Mouse (Mus musculus) cerebellum, adult 9-10 months (tissue): Measurements from ENCODE around the gene Gm17651.

Experiments
- DNase-seq: peaks from one replicate; pipeline ENCODE4 v3.0.0; 2022

Gene Gm17651

DNA sequence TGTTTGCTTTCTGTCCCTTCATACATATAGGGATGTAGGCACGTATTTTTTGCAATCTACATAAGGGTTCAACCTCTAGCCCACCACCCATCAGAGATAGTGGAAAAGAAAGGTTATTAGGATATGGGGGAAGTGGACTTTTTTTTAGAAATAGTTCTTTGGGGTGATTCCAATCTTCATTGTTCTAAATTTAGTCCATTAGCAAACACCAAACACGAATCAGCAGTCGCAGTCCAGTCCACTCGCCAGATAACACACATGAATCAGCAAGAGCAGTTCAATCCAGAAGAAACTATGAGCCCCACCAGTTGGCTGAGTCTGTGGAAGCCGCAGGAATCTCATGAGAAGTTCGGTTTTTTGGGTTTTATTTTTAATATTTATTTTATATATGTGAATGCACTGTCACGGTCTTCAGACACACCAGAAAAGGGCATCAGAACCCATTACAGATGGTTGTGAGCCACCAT, at the start of gene Gm17651:
TSS of gene Gm17651 (minus strand) at position 51 of the 467 bp plus-strand sequence.
- DNase-seq = no peak

DNA sequence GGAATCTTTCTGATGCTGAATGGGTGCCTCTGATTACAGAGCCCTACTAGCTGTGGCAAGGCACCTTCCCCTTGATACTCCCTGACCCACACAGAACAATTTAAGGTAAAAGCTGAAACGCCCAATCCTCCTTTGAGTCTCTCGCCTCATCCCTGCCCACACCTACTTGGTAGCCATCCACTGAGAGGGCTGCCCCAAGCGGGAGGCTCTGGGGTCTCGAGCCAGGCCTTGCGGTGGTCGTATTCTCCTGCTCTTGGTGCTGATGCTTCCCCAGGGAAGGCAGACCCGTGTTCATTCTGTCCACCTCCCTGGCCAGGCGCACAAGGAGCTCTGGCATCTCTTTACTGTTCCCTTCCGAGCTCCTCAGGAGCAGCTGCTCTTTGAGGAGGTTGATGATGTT, 44.6 kb upstream of the Gm17651 start:
- no peak for DNase-seq

DNA sequence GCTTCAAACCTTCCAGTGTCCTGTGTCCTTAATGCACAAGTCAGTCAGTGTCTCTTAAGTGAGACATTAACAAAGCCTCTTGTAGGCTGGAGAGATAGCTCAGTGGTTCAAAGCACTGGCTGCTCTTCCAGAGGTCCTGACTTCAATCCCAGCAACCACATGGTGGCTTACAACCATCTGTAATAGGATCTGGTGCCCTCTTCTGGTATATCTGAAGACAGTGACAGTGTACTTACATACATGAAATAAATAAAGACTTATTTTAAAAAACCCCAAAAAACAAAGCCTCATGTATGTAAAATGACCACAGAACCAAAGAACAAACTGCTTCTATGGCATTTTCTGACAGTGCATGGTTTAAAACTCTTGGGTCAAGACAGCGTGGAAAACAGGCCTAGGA, 41.4 kb upstream of the Gm17651 start:
- DNase-seq = no peak

DNA sequence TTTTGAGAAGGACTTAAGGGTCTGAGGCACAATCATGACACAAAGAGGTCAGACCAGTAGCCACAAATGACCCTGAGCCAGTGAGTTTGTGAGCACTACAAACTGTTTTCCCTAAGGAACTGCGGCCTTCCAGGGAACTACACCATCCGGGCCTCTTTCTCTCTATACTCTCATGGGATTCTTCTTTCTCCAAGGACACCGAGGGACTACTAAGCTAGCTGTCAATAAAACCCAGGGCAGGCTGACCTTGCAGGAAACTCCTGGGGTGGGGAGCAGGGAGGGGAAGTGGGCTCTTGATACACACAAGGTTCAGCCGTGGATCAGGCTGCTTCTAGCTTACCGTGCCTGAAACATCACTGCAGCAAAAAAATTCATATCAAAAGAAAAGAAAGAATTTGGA, 36.4 kb upstream of the Gm17651 start:
- no peak for DNase-seq

DNA sequence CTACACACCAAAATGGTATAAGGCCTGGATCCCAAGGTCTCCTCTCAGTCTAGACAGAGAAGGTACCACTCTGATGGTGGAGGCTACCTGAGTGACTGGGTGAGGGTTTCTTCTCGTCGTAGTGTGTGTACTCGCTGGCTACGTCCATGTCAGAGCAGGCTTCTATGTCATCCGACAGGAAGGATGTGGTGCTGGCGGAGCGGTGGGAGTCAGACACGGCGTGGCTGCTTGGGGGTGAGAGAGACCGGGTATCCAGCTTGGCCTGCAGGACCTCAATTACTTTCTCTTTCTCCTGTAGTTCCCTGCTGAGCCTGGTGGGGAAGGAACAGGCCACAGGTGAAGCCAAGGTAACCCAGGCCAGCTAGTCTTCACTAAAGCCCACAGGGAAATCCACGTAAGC, 35.6 kb upstream of the Gm17651 start:
- DNase-seq = no peak

DNA sequence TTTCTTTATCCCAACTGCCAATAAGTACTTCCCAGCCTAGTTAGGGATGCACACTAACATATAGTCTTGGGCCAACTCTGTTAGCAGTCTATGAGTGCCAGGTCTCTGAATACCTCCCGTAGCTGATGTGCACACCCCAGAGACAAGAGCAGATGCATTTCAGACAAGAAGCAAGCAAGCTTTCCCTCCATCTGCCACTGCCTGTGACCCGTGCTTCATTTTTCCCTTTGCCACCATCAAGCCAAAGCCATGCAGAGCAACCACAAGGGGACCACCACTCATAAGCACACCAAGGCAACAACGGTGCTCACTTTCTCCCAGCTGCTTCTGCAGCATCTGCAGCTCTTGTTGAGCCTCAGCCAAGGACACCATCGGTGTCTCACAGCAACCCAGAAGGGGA, 32.1 kb upstream of the Gm17651 start:
- no peak for DNase-seq

DNA sequence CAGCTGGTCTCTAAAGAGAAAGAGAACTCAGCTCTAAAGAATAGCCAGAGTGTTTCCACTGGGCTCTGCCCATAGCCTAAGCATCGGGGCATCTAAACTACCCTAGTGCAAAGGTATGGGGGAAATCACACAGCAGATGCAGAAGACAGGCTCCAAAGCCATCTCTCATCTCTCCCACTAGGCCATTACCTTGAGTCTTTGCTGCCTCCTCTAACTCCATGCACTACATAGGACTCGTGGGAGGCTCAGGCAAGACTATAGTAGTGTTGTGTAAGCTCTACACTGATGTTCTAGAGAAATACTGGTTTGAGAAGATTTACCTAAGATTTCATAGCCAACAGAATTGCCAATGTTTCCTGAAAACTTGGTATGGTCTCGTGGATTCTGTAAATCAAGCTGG, 31.0 kb upstream of the Gm17651 start:
- DNase-seq = no peak

DNA sequence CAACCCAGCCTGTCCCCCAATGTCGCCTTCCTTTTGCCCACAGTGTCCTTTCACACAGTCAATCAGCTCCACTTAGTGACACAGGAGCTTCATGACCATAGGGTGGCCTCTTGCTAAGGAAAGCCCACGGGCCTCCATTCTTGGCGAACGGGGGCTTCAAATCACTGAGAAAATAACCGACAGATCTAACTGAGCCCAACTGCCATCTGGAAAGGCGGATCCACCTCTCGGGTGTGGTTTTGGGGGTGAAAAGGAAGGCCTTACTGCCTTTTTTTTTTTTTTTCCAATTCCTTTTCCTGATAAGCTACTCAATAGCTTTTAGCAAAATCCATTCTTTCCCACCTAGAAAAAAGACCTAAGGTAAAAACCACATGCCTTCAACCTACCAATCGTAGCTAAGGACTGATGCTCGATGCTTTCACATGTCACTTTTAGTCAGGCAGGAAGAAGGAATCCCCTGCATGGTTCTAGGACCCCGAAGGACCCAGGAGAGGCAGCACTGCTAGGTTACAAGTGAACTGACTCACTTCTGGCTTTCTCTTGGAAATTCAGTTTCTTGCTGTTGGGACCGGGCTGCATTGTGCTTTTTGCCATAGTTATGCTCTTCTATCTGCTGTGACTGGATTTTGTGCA, 28.1 kb upstream of the Gm17651 start:
- DNase-seq = no peak

DNA sequence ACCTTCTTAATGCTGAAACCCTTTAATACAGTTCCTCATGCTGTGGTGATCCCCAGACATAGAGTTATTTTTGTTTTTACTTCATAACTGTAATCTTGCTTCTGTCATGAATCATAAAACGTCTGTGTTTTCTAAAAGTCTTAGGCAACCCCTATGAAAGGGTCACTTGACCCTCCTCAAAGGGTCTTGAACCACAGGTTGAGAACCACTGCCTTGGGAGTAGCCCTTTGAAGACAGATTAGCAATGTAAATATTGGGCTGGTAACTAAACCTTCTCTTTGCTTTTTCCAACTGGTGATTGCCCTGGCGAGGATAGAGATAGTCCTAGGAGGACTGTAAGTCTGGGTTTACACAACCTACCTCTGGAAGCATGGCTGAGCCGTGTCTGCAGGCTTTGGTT, 26.7 kb upstream of the Gm17651 start:
- no peak for DNase-seq

DNA sequence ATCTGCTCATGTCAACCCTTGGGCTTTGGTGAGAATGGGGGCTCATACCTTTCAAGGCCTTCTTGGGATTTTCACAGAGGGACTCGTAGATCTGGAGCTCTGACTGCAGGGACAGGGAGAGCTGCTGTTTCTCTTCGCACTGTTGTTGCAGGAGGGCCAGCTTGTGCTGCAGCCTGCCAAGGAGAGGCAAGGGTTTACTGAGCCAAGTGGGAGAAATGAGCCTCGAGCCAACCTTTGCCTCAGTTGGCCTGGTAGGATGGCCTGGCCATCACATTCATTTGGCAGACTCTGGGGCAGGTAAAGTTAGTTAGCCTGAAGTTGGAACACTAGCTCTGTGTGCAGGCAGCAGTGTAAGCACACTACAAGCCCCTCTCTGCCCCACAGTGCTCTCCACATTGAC, 24.6 kb upstream of the Gm17651 start:
- no peak for DNase-seq

DNA sequence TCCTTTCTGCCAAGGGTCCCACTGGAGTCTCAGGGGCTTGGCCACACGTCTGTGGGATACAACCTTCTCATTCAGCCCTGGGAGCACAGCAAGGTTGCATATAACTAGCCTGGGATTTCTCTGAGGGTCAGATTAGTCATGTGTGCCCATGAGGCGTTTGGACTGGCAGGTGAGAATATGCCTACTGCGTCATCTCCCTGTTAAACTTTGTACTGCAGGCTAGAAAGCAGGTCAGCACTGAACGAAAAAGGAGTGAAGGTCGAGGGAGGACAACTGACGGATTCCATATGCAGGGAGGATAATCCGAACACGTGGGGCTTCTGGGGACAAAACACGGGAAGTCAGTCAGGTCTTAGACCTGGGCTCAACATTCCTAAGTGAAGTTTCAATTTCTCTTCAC, 22.8 kb upstream of the Gm17651 start:
- DNase-seq = no peak

DNA sequence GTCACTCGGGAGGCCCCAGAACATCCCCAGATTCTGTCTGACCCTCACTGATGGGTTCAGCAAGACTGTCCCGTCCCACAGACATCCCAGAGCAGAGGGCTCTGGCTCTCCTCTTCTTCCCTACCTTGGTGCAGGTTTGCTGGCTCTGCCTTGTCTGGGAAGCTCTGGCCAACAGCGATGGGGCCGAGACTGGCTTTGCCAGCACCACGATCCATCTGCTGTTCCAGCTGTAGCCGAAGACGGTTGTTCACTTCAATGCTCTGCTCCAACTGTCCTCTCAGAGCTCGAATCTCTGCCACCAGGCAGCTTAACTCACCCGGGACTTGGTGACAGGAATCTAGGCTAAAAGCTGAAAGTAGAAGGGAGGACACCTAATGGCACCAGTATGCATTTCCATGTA, 22.4 kb upstream of the Gm17651 start:
- no peak for DNase-seq

DNA sequence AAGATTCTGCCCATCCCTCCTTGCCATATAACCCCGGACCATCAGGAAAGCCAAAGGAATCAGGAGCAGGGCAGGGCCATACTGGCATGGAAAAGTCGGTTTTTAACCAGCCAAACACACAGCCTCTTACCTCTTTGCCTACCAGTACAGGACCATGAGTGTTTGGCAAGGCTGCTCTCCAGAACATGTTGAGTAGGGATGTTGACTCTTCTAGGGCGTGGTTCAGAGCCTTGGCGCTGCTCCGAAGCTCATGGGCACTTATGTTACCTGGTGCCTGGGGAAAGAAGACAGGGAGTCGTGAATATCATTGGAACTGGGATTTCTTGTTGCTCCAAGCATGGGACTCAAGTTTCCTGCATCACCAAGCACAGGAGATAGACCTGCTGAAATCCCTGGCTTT, 19.3 kb upstream of the Gm17651 start:
- no peak for DNase-seq

DNA sequence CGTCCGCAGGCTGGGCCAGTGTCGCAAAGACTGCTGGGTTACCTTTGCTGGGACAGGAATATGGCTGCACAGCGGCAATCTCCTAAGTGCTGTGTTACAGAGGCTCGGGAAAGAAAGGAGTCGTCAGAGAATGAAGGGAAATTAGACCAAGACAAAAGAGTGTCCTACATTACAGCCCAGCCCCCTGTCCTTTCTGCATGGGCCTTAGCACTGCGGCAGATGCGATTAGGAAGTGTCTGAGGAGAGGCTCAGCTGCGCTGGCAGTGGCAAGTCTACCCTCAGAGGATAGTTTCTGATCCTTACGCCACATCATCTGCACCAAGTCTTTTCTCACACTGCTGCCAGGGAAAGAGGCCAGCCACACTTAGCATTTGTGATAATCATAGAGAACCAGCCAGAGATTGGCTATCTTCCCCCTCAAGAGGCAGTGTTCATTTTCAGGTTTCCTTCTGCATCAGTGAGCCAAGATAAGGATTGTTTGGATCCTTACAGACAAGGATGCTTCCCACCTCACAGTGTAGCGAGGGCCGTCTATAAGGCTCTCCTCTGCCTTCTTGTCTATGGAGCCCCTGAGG, 17.0 kb upstream of the Gm17651 start:
- no peak for DNase-seq

DNA sequence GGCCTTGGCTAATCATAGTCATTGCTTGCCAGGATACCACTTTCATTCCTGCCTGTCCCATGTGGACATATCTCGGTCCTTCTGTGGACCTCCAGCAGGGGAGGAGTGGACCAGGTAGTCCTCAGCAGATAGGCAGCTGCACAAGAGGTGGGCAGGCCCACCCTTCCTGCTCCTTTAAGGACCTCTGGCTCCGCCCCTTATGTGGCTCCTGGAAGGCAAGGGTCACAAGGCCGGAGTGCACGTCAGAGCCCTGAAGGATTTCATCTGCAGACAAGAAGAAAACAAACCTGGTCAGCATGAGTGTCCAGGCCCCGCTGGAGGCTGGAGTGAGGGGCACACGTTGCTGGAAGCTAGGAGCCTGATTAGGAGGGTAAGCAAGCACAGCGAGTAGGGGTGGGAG, 16.1 kb upstream of the Gm17651 start:
- no peak for DNase-seq

DNA sequence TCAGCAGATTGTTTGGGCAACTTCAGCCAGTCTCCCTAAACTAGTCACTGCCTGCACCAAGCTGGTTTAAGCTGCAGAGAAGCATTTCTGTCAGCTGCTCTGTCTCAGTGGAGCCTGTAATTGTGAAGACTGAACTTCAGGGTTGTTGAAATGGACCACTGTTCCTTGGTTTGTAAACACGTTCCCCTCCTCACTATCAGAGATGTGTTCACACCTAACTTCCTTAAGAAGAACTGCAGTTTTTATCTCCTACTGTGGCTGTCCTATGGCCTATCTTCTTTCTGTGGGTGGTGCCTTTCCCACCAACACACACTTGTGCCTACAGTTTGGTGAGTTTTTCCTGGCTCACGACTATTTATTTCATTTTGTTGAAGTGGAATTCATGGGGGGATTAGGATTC, 14.8 kb upstream of the Gm17651 start:
- DNase-seq = no peak

DNA sequence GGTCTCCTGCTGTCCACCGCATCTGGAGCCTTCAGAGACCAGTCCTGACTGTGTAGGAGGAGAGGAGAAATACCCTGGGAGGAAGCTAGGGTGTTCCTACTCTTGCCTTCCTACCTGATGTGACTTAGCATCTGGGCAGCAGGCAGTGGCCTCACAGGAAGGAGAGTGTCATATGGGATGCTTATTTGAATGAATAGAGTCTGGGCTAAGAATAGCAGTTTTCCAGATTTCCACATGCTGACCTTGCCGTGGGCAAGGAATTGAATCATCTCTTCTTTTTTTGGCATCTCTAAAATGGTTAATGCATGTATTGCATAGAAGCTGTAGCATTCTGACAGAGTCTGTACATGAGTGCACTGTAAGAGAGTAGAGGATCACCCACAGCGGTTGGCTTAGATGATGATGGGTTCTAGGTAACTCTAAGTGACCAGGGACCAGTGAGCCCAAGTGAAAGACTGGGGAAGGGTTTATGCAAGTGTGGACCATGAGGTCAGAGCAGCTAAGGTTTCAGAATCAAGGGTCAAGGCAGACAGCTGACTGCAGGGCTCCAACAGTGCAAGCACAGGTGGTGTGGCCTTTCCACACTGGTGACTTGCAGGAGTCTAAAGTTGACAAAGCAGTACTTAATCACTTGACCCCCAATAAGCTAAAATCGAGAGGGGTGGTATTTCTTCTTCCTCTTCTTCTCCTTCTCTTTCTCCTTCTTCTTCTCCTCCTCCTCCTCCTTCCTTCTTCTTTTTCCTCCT, 12.1 kb upstream of the Gm17651 start:
- no peak for DNase-seq

DNA sequence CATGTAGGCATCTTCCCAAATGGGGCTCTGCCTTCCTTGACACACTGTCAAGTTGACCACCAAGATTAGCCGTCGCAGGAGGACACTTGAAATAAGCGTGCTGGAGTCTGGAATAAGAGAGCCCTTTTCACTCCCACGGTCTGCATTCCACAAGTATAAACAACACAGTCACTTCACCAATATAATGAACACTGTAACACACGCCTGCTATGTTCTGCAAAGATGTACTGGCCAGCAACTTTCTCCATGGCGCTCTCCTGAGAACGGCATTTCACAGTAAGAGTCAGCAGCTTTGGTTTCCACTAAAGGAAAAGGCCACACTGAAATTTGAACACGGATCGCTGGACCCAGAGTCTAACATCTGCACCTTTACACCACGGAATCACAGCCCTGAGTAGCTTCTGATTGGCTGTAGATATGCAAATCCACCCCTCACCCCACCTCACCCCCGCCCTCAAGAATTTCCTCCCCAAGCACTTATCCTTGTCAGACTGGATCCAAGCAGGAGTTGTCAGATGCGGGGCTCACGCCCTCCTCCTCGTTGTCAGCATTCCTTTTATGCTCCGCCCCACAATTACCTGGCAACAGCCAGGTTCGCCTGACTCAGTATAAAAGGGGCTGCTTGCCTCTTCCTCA, 9.2 kb upstream of the Gm17651 start:
- no peak for DNase-seq

DNA sequence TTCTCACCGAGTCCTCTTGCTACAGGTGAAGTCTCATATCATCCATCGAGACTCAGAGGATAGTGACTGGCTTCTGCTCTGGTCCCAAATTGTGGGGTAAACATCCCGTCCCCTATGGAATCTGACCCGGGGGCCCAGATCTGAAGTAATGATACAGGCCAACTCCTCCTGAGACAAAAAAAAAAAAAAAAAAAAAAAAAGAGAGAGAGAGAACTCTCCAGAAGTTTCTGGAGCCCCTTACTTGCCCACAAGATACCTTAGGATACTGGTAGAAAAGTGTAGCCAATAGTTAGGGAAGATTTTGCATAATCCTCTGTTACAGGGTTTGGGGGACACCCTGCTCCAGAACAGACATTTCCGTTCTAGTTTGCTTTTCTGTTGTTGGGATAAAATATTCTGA, 8.1 kb upstream of the Gm17651 start:
- no peak for DNase-seq

DNA sequence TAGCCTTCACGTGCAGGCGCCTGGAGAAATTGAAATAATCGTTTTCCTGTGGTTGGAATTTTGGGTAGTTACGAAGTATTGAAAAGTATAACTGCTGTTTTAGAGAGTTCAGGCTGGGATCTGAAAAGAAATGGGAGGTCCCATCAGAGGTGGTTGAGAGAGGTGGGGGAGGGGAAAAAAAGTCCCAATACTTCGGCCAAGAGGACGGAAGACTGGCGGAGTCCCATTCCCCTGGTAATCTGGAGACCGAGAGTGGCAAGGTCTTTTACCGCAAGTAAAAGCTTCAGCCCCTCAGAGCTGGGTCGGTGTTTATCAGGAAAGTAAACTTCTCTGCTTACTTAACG, 7.6 kb upstream of the Gm17651 start:
- no peak for DNase-seq

DNA sequence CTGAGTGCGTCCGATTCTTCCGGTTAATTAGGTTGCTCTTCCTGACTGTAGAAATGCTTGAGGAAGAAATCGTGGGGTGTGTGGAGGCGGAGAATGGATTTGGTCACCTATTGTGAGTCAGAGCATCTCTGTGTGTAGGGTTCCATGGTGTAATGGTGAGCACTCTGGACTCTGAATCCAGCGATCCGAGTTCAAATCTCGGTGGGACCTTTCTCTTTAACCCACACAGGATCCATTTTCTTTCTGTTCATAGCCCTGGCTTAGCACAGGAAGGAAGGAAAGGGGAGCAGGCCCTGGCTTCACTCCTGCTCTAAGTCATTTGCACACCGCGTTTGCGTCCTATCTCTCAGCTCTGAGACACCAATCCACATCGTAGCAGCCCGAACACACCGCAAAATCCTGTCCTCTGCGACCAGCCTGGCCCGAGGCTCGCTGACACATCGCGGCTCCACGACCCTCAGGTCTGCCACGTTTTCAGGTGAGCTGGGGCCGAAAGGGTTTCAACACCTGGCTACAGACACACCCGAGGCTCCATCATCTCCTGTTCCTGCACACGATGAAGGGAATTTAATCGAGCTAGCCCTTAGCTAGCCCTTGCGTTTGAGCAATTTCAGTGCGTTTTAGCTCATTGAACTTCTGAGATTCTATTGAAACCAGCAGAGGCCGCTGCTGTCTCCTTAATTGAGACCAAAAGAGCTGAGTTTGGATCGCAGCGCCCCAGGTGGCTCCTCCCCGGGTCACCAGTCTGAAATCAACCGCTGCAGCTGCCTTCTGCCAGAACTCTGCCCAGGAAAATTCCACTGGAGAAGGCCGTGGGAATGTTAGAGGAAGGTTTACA, 7.0 kb upstream of the Gm17651 start:
- DNase-seq = peak; percentile 58

DNA sequence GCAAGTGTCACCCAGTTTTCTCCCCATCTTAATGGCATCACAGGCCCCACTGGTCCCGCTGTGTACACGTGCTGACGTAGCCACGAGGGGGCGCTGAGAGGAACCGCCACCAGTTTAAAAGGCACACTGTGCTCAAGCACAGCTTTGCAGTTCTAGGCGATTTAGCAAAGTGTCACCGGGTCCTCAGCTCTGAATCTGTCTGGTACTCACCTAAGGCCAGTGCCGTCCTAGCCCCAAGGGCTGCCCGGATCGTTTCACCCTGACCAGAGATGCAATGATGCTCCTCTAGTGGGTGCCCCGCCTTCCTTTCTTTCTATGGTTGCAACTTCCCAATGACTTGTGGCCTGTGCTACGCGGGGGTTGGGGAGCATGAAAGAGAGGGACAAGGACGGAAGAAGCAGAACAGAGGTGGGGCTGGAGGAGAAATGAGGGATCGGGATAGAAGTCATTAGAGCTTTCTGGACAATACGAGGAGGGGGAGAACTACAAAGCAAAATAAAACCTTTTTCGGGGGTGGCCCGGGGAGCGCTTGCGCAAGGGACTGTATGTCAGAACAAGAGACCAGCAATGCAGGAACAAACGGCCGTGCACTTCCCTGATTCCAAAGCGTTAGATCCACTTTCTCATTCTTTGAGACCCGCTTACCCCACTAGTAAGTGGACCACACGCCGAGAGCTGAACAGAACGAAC, 6.3 kb upstream of the Gm17651 start:
- peak; percentile 78 for DNase-seq

DNA sequence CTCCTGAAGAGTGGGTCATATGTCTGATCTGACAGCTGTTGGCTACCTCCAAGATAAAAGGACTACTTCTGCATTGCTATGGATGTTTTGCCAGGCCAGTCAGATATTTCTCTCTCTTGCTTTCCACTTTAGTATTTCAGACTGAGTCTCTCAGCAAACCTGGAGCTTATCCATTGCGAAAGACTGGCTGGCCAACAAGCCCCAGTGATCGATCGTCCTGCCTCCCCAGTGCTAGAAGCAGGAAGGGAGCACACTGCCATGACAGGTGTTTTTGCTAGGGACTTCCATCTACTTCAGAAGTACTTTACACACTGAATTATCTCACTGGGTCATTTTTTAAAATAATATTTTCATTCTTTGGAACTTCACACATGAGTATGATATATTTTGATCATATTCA, 3.9 kb upstream of the Gm17651 start:
- DNase-seq = no peak
